Mouse (Mus musculus) testis, postnatal 10 days (tissue): ENCODE data around the gene Usp20.

Source experiments
- DNase-seq: peaks from one replicate; pipeline ENCODE4 v3.0.0; 2021; ENCODE audit warnings: low spot score

Gene Usp20

GRCm38 (mm10) chr2:31040487-31040886, 58.4 kb downstream of the Usp20 start:
- no peak for DNase-seq

- no peak for DNase-seq
These were observed 59.3 kb downstream of the Usp20 start for GRCm38 (mm10) chr2:31041386-31041785.

- no peak for DNase-seq
These were observed 60.8 kb downstream of the Usp20 start for GRCm38 (mm10) chr2:31042881-31043280.

DNA sequence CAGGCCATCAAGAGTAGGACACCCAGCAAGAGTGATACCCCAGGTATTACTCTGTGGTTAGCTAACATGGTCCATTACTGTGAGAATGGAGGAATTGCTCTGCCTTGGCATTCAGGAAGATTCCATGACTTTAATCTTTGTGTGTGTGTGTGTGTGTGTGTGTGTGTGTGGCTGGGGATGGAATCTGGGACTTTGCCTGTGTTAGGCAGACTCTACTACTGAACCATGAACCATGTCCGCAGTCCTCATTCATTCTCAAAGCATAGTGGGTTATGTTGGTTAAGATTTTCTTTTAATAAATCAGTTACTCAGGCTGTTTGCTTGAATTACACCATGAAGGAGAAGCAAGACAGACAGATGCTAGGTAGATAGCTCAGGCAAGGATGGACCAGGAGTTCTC, 61.8 kb downstream of the Usp20 start:
- DNase-seq = no peak

DNA sequence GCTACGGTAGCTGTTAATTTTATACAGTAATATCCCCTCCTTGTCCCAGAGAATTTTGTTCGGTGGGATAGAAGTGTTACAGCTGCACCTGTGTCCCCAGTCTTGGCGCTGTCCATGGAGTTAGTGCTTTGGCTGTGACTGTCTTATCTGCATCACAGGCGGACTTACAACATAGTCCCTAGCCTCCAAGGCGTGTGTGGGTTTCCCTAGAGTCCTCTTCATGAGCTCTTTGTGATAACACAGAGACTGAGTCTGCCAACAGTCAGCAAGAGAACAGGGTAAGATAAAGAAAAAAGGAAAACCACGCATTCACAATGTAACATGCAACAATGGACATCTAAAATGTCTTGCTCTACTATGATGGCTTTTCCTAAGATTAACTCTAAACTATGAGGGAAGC, 66.0 kb downstream of the Usp20 start:
- DNase-seq = no peak

DNA sequence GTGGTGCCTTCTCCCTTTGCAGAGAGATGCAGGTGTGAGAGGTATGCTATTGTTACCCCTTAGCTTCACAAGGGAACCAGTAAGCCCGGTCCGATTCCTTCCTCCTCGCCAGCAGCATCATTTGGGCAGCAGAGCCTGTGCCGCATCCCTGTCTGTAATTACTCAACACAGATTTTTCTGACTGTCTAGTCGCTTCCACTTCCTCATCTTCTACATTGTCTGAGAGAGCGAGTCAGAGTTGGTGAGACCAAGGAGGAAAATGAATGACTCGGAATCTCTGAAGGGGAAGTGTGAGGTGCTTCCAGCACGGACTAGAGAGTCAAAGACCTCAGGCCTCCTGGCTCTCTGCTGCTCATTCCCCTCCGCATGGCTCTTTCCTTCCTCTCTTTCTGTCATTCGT, 70.4 kb downstream of the Usp20 start:
- DNase-seq = no peak

- DNase-seq = no peak
These were observed 71.3 kb downstream of the Usp20 start for GRCm38 (mm10) chr2:31053426-31053825.

DNA sequence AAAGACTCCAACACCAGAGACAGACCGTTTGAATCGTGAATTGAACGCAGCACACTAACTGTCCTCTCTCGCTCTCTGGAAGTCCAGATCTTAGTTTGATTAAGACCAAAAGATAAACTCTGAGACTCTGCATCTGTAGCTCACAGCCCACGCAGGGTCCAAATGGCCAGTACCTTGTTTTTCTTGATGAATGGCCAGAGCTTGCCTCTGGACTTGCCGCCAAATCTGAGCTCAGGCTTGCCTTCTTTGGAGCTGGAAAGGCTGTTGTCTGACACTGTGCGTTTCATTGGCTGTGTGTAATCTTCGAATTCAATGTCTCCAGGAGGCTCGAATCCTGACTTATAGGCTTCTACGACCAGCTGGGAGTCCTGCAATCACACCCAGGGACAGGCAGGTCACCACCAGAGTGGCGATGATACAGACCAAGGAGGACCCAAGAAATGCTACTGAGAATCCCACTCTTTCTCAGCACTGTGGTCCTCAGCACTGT, 71.8 kb downstream of the Usp20 start:
- DNase-seq = no peak

GRCm38 (mm10) chr2:31056070-31056469, 74.0 kb downstream of the Usp20 start:
- no peak for DNase-seq

GRCm38 (mm10) chr2:31057549-31058177, 75.6 kb downstream of the Usp20 start:
- DNase-seq = no peak

- no peak for DNase-seq
These were observed 76.4 kb downstream of the Usp20 start for GRCm38 (mm10) chr2:31058443-31058842.

DNA sequence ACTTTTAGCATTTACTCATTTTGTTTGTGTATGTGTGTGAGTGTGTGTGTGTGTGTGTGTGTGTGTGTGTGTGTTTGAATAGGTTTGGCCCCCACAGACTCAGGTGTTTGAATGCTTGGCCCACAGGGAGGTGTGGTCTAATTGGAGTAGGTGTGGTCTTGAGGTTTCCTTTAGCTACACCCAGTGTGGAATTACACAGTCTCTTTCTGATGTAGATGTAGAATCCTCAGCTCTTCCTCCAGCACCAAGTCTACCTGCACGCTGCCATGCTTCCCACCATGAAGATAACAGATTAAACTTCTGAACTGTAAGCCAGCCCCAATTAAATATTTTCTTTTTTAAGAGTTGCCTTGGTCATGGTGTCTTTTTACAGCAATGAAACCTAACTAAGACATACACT, 78.2 kb downstream of the Usp20 start:
- no peak for DNase-seq

DNA sequence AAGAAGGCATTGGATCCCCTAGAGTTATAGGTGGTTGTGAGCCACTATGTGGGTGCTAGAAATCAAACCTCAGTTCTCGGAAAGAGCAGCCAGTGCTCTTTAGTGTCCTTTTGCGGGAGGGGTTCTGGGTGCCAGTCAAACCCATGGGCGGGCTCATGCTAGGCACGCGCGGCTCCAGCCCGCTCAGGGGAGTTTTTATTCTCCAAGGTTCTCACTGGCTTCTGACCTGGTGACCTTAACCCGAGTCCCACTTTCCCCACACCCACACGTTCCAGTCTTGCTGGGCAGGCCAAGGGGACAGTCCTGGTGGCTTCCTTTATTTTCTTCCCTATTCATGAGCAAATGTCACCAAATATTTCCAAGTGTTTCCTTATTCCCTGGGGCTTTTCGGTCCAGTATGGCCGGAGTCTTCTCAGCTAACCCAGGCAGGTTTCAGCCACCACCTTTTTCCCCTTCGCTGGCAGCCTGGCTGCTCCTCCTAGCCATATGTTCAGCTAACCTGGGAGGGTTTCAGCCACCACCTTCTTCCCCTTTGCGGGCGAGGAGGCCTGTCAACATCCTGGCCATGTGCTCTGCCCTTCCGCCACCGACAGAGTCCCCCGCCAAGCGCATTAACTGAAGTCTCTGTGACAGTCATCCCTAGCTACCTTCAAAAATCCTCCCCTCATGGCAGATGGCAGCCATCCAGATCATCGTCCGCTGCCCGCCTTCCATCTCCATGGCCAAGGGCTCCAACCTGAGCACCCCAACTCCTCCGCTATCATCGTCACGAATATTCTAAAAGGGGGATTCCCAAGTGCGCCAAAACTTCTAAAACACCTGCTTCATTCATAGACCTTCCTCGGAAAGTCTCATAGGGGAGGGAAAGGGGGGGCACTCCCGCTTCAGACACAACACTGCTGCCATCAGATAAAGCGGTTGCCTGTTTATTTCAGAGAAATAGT, 79.0 kb downstream of the Usp20 start:
- DNase-seq = no peak

- no peak for DNase-seq
These were observed 80.0 kb downstream of the Usp20 start for GRCm38 (mm10) chr2:31061868-31062628.

DNA sequence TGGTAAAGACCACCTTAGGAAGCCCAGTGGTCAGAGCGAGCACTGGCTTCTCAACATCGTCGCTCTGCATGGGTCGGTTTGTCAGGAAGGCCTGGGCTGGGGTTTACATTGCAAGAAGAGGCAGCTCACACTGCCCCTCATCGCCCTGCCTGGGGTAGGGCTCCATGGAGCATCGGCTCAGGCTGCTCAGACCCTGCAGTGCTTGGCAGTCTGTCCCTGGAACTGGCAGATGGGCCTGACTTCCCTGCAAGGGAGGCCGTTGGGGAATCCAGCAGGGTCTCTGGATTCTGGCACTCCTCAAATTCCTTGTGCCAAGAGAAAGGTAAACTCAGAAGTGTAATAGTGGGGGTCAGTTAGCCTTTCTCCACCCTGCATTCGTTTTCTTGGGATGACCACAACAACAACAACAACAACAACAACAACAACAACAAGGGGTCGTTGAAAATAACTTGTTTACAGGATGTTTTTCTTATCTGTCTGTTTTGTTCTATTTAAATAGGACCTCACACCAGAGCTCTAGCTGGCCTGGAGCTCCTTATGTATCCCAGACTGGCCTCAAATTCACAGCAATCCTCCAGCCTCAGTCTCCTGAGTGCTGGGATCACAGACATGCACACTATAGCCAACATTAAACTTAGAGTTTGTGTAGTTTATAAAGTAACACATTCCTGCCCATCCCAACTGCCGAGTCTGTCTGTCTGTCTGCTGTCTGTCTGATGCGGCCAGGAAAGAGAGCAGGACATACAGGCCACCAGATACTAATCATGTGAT, 84.1 kb downstream of the Usp20 start:
- no peak for DNase-seq

DNA sequence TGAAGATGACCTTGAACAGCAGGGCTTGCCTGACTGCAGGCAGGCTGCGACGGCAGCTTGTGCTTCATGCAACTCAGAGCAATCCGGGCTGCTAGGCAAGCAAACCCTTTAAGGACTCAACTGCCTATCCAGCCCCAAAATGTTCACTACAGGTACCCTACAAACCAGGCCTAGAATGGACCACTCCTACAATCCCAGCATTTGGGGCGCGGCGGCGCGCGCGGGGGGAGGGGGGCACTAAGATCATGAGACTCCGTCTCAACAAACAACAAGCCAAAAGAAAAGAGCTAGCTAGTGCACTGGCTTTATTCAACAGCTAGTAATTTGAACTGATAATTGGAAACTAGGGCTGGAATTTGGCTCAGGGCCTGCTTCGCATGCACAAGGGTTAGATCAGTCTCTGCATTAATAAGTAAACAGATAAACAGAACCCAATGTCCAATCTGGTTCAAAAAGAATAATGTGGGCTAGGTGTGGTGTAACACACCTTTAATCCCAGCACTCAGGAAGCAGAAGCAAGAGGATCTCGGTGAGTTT, 85.0 kb downstream of the Usp20 start:
- no peak for DNase-seq

GRCm38 (mm10) chr2:31067696-31068245, 85.7 kb downstream of the Usp20 start:
- no peak for DNase-seq

GRCm38 (mm10) chr2:31068246-31069113, 86.4 kb downstream of the Usp20 start:
- DNase-seq = peak; percentile 63

DNA sequence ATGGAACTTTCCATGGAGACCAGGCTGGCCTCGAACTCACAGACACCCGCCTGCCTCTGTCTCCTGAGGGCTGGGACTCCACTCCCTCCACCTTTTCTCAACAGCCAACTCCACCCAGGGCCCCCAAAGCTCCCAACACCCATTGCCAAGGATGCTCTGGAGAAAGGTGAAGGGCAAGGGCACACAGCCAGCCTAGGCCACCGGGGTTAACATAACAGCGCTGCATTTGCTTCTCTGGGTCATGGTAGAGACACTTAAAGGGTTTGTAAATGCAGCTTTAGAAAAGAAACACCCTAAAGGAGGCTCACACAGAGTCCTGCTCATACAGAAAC, 87.0 kb downstream of the Usp20 start:
- no peak for DNase-seq

GRCm38 (mm10) chr2:31069506-31069905, 87.4 kb downstream of the Usp20 start:
- no peak for DNase-seq
